Mouse (Mus musculus) erythroblast, embryonic 14.5 days (primary cell): ENCODE results near the gene Ammecr1.

Experiments used
- GATA1 ChIP-seq: IDR thresholded peaks from 2 replicates; pipeline ENCODE4 v1.6.1; 2012; ENCODE audit warnings: low read length, inconsistent platforms, mixed read lengths
- TAL1 ChIP-seq: IDR thresholded peaks from 3 replicates; pipeline ENCODE4 v1.6.1; 2012; ENCODE audit warnings: low read length, inconsistent platforms, mixed read lengths

- TF ChIP-seq TAL1 (no peak), GATA1 (no peak)
Measured at GRCm38 (mm10) chrX:142895316-142895715, 71.2 kb downstream of the Ammecr1 start.
